Mouse (Mus musculus) erythroblast, embryonic 14.5 days (primary cell): ENCODE measurements around the gene Eng. TPM values are rescaled to one million over a fixed set of nuclear protein-coding genes. Genes with fewer than 3 reads are reported as not detected.

Source experiments
- H3K27me3 ChIP-seq: 2 replicates; pipeline ENCODE4 v1.6.1; 2012; ENCODE audit warnings: inconsistent platforms; ENCODE audit not compliant: control insufficient read depth
- H3K36me3 ChIP-seq: 2 replicates; pipeline ENCODE4 v1.6.1; 2012; ENCODE audit warnings: mild to moderate bottlenecking, inconsistent platforms; ENCODE audit not compliant: control insufficient read depth
- H3K4me1 ChIP-seq: 2 replicates; pipeline ENCODE4 v1.6.1; 2012; ENCODE audit warnings: inconsistent platforms; ENCODE audit not compliant: control insufficient read depth
- H3K4me3 ChIP-seq: replicated peaks from 2 replicates; pipeline ENCODE3; 2012; ENCODE audit warnings: moderate library complexity, mild to moderate bottlenecking, inconsistent platforms
- H3K9me3 ChIP-seq: 2 replicates; pipeline ENCODE4 v1.6.1; 2012; ENCODE audit warnings: low read length, inconsistent platforms, mixed read lengths; ENCODE audit not compliant: control insufficient read depth
- GATA1 ChIP-seq: IDR thresholded peaks from 2 replicates; pipeline ENCODE4 v1.6.1; 2012; ENCODE audit warnings: low read length, inconsistent platforms, mixed read lengths
- TAL1 ChIP-seq: IDR thresholded peaks from 3 replicates; pipeline ENCODE4 v1.6.1; 2012; ENCODE audit warnings: low read length, inconsistent platforms, mixed read lengths
- polyA plus RNA-seq: library from polyadenylated mRNA; stranded (reverse); fragments of >175 nt; gene quantifications from 2 replicates; pipeline ENCODE4 v1.2.3, GENCODE M21; 2012

Gene Eng
- polyA plus RNA-seq, 1 experiment: 0.60 TPM

- H3K27me3 ChIP-seq: no peaks in the 10 kb centered on the region
- TF ChIP-seq TAL1 (no peak), GATA1 (no peak)
- H3K9me3 ChIP-seq: no peaks in the 10 kb centered on the region
- H3K4me3 ChIP-seq: no peak overlapping the region
- no peaks in the 10 kb centered on the region for H3K36me3 ChIP-seq
- H3K4me1 ChIP-seq: peaks cover 18% of the 10 kb centered on the region
These were observed 6.8 kb upstream of the Eng start for GRCm38 (mm10) chr2:32639632-32640031.

GRCm38 (mm10) chr2:32640550-32641051 is 5.8 kb upstream of the Eng start:
- Histone ChIP-seq H3K4me1 (peaks cover 28% of the 10 kb centered on the region), H3K4me3 (no peak overlapping the region)

GRCm38 (mm10) chr2:32641810-32642209 is 4.6 kb upstream of the Eng start:
- Histone ChIP-seq H3K27me3 (no peaks in the 10 kb centered on the region), H3K9me3 (no peaks in the 10 kb centered on the region), H3K4me1 (peaks cover 40% of the 10 kb centered on the region), H3K36me3 (no peaks in the 10 kb centered on the region), H3K4me3 (no peak overlapping the region)
- no peak for TF ChIP-seq TAL1
- no peak for TF ChIP-seq GATA1

More at GRCm38 (mm10) chr2:32640550-32641051, 5.8 kb upstream of the Eng start:
- no peaks in the 10 kb centered on the region for H3K27me3 ChIP-seq
- TF ChIP-seq GATA1: no peak
- no peak for TF ChIP-seq TAL1
- H3K36me3 ChIP-seq: no peaks in the 10 kb centered on the region
- no peaks in the 10 kb centered on the region for H3K9me3 ChIP-seq

GRCm38 (mm10) chr2:32642813-32643212 is 3.6 kb upstream of the Eng start:
- TF ChIP-seq GATA1 (no peak), TAL1 (no peak)
- H3K9me3 ChIP-seq: no peaks in the 10 kb centered on the region
- no peaks in the 10 kb centered on the region for H3K36me3 ChIP-seq
- H3K27me3 ChIP-seq: no peaks in the 10 kb centered on the region
- H3K4me1 ChIP-seq: peaks cover 49% of the 10 kb centered on the region
- no peak overlapping the region for H3K4me3 ChIP-seq

GRCm38 (mm10) chr2:32644083-32644482 is 2.3 kb upstream of the Eng start:
- H3K4me3 ChIP-seq: no peak overlapping the region
- H3K27me3 ChIP-seq: no peaks in the 10 kb centered on the region
- TF ChIP-seq TAL1: no peak
- TF ChIP-seq GATA1: no peak
- H3K9me3 ChIP-seq: no peaks in the 10 kb centered on the region
- H3K4me1 ChIP-seq: peaks cover 48% of the 10 kb centered on the region
- H3K36me3 ChIP-seq: no peaks in the 10 kb centered on the region

GRCm38 (mm10) chr2:32644799-32645475 is 1.5 kb upstream of the Eng start:
- Histone ChIP-seq H3K4me1 (peaks cover 48% of the 10 kb centered on the region), H3K36me3 (no peaks in the 10 kb centered on the region), H3K27me3 (no peaks in the 10 kb centered on the region), H3K9me3 (no peaks in the 10 kb centered on the region), H3K4me3 (peak overlapping the region; percentile 6)
- TF ChIP-seq TAL1 (no peak), GATA1 (no peak)

- H3K4me1 ChIP-seq: peaks cover 45% of the 10 kb centered on the region
- H3K4me3 ChIP-seq: no peak overlapping the region
- TF ChIP-seq TAL1: no peak
- no peak for TF ChIP-seq GATA1
These were observed 748 bp upstream of the Eng start for GRCm38 (mm10) chr2:32645647-32646046.

GRCm38 (mm10) chr2:32647366-32647765 is 971 bp downstream of the Eng start:
- TF ChIP-seq TAL1: no peak
- TF ChIP-seq GATA1: no peak
- no peaks in the 10 kb centered on the region for H3K36me3 ChIP-seq
- no peaks in the 10 kb centered on the region for H3K9me3 ChIP-seq
- no peaks in the 10 kb centered on the region for H3K27me3 ChIP-seq
- peak overlapping the region; percentile 57 for H3K4me3 ChIP-seq
- peaks cover 43% of the 10 kb centered on the region for H3K4me1 ChIP-seq

More at GRCm38 (mm10) chr2:32645647-32646046, 748 bp upstream of the Eng start:
- H3K36me3 ChIP-seq: no peaks in the 10 kb centered on the region
- H3K27me3 ChIP-seq: no peaks in the 10 kb centered on the region
- H3K9me3 ChIP-seq: no peaks in the 10 kb centered on the region

GRCm38 (mm10) chr2:32653764-32654163 is 7.4 kb downstream of the Eng start:
- H3K4me1 ChIP-seq: peaks cover 33% of the 10 kb centered on the region
- H3K9me3 ChIP-seq: no peaks in the 10 kb centered on the region
- TF ChIP-seq GATA1: no peak
- TF ChIP-seq TAL1: no peak
- no peaks in the 10 kb centered on the region for H3K27me3 ChIP-seq
- H3K4me3 ChIP-seq: no peak overlapping the region
- H3K36me3 ChIP-seq: peaks cover 4% of the 10 kb centered on the region
